Comparison of ENCODE assay signal across 8 mouse cellular contexts in genomic region chr3:83080567-83081055, GRCm38 (mm10). TPM values are rescaled to one million over a fixed set of nuclear protein-coding genes. Genes with fewer than 3 reads are reported as not detected.
DNase-seq lines count a peak whose midpoint lies in the region; ATAC-seq and TF ChIP-seq lines count a peak whose summit lies in the region.

No protein-coding gene starts in this region.

- no peak for TF ChIP-seq POLR2A in lung, adult 2 months (IDR thresholded peaks at IDR 0.05; ENCODE audit: borderline replicate concordance, extremely low read depth, low read depth, low read length)

- H3K9me3 ChIP-seq in forebrain, embryonic 14.5 days (replicated peaks; ENCODE audit: control insufficient read depth, low read length) = no peaks in the 10 kb centered on the region
- no peaks in the 10 kb centered on the region for H3K9me3 ChIP-seq in neural tube, embryonic 13.5 days

- peak overlapping the region; percentile 9; the same call in 1 of the 2 replicates for H3K4me3 ChIP-seq in forebrain, embryonic 14.5 days (ENCODE audit: low read depth, low read length)
- peak overlapping the region; percentile 83 for H3K4me3 ChIP-seq in lung, adult 2 months (replicated peaks; ENCODE audit: extremely low read depth, low read depth, low read length)
- H3K4me3 ChIP-seq in neural tube, embryonic 13.5 days = peak overlapping the region; percentile 17; the same call in 1 of the 2 replicates

- H3K36me3 ChIP-seq in forebrain, embryonic 14.5 days (ENCODE audit: control insufficient read depth, insufficient read depth, low read length) = no peaks in the 10 kb centered on the region
- H3K36me3 ChIP-seq in neural tube, embryonic 13.5 days = no peaks in the 10 kb centered on the region

- no peak overlapping the region for H3K27ac ChIP-seq in forebrain, embryonic 14.5 days (ENCODE audit: low read depth, low read length)
- no peak overlapping the region for H3K27ac ChIP-seq in neural tube, embryonic 13.5 days (replicated peaks)

- H3K9ac ChIP-seq in forebrain, embryonic 14.5 days (ENCODE audit: low read length) = no peak overlapping the region
- H3K9ac ChIP-seq in neural tube, embryonic 13.5 days = 0 out of 2 replicates have a peak overlapping the region, but pooled peaks have one; percentile 22

- H3K27me3 ChIP-seq in forebrain, embryonic 14.5 days (replicated peaks; ENCODE audit: control insufficient read depth, insufficient read depth, low read length) = no peaks in the 10 kb centered on the region
- H3K27me3 ChIP-seq in neural tube, embryonic 13.5 days = no peaks in the 10 kb centered on the region

- H3K4me1 ChIP-seq in forebrain, embryonic 14.5 days (ENCODE audit: control insufficient read depth, insufficient read depth, low read length) = peaks cover 4% of the 10 kb centered on the region
- H3K4me1 ChIP-seq in lung, adult 2 months (ENCODE audit: control insufficient read depth, insufficient read depth, low read length) = peaks cover 3% of the 10 kb centered on the region
- peaks cover 15% of the 10 kb centered on the region for H3K4me1 ChIP-seq in neural tube, embryonic 13.5 days (replicated peaks)

- WGBS in forebrain, embryonic 14.5 days = 4% methylated on average over 11 of the region's 11 CpGs
- 3% methylated on average over 11 of the region's 11 CpGs for WGBS in lung, adult 2 months
- 4% methylated on average over 11 of the region's 11 CpGs for WGBS in neural tube, embryonic 13.5 days

- DNase-seq in Muller cell, postnatal 12 days (ENCODE audit: inconsistent ontology term) = peak; percentile 78
- peak; percentile 36 for DNase-seq in c-Kit-positive CD71-positive TER-119-positive erythroid progenitor cells, embryonic 14.5 days (ENCODE audit: low spot score)
- peak; percentile 70 for DNase-seq in forebrain, embryonic 14.5 days (ENCODE audit: low spot score)
- peak; percentile 25 to 77 for DNase-seq in layer of hippocampus, adult 18-20 months (ENCODE audit: low spot score in 2 of 2)
- peak; percentile 79 for DNase-seq in lung, adult 2 months
- peak; percentile 55 for DNase-seq in thymus, postnatal 25 days

- ATAC-seq in forebrain, embryonic 14.5 days = peak; percentile 68; the same call in 1 of the 2 replicates
- ATAC-seq in hematopoietic stem cell, adult 5-6 weeks (replicated peaks in 1 of 2; ENCODE audit: insufficient read depth in 1 of 2, low FRiP score in 2 of 2, low TSS enrichment in 1 of 2, low read depth in 1 of 2, poor library complexity in 2 of 2, severe bottlenecking in 2 of 2) = peak; percentile 95 to 99
- peak; percentile 34 for ATAC-seq in neural tube, embryonic 13.5 days (ENCODE audit: low read depth)

- H3K4me2 ChIP-seq in forebrain, embryonic 14.5 days (ENCODE audit: low read length) = peak overlapping the region; percentile 42
- H3K4me2 ChIP-seq in neural tube, embryonic 13.5 days = peak overlapping the region; percentile 53

- TF ChIP-seq CTCF in lung, adult 2 months (IDR thresholded peaks at IDR 0.05; ENCODE audit: insufficient read depth, low read length) = peak; percentile 54

RNA-seq across cellular contexts. Expression of gene Plrg1, which starts 25.3 kb away (rescaled TPM):
- 140 and 145 TPM in 2 replicates for polyA plus RNA-seq in forebrain, embryonic 14.5 days (2014; fragmentation: Nextera tagmentation; extraction: Ambion mirVana)
- total RNA-seq in hematopoietic stem cell, adult 5-6 weeks (2017) = 76.7 and 87.0 TPM in 2 replicates
- total RNA-seq in layer of hippocampus, adult 18-20 months (2021) = 10 to 100 TPM; 51.3 to 56.5 TPM
- 29.6 and 41.1 TPM in 2 replicates for polyA plus RNA-seq in lung, adult 2 months (2012; rRNA removed)
- 109 and 110 TPM in 2 replicates for polyA plus RNA-seq in neural tube, embryonic 13.5 days (2015; fragmentation: Nextera tagmentation; extraction: Ambion mirVana)

RNA-seq across cellular contexts. Expression of gene Fgb, which starts 30.9 kb away (rescaled TPM):
- polyA plus RNA-seq in forebrain, embryonic 14.5 days (2014; fragmentation: Nextera tagmentation; extraction: Ambion mirVana) = not detected in 2 replicates
- not detected in 2 replicates for total RNA-seq in hematopoietic stem cell, adult 5-6 weeks (2017)
- total RNA-seq in layer of hippocampus, adult 18-20 months (2021) = not detected
- 0.10 and 0.24 TPM in 2 replicates for polyA plus RNA-seq in lung, adult 2 months (2012; rRNA removed)
- polyA plus RNA-seq in neural tube, embryonic 13.5 days (2015; fragmentation: Nextera tagmentation; extraction: Ambion mirVana) = 0.07 and 0.08 TPM in 2 replicates

RNA-seq across cellular contexts. Expression of gene Dchs2, which starts 47.1 kb away (rescaled TPM):
- 0.27 and 0.45 TPM in 2 replicates for polyA plus RNA-seq in forebrain, embryonic 14.5 days (2014; fragmentation: Nextera tagmentation; extraction: Ambion mirVana)
- not detected in 2 replicates for total RNA-seq in hematopoietic stem cell, adult 5-6 weeks (2017)
- total RNA-seq in layer of hippocampus, adult 18-20 months (2021) = 1 to 10 TPM; 3.9 to 4.5 TPM
- polyA plus RNA-seq in lung, adult 2 months (2012; rRNA removed) = 0.24 and 0.38 TPM in 2 replicates
- 0.77 and 0.90 TPM in 2 replicates for polyA plus RNA-seq in neural tube, embryonic 13.5 days (2015; fragmentation: Nextera tagmentation; extraction: Ambion mirVana)

RNA-seq across cellular contexts. Expression of gene Fga, which starts 54.7 kb away (rescaled TPM):
- polyA plus RNA-seq in forebrain, embryonic 14.5 days (2014; fragmentation: Nextera tagmentation; extraction: Ambion mirVana) = not detected in 2 replicates
- total RNA-seq in hematopoietic stem cell, adult 5-6 weeks (2017) = not detected in 2 replicates
- not detected for total RNA-seq in layer of hippocampus, adult 18-20 months (2021)
- polyA plus RNA-seq in lung, adult 2 months (2012; rRNA removed) = 0.23 and 0.66 TPM in 2 replicates
- 0.35 TPM in 1 of 2 replicates, not detected in the other for polyA plus RNA-seq in neural tube, embryonic 13.5 days (2015; fragmentation: Nextera tagmentation; extraction: Ambion mirVana)

Comparison
In these comparisons a context has a peak if more than half of its experiments do, and no peak if none do; other contexts are left out.
1. ATAC-seq: peak in every context shown above with its lines; median percentile 97 in hematopoietic stem cell, adult 5-6 weeks; 68 in forebrain, embryonic 14.5 days; 34 in neural tube, embryonic 13.5 days.
2. H3K4me3 ChIP-seq: peak in every context shown above with its lines; median percentile 83 in lung, adult 2 months; 17 in neural tube, embryonic 13.5 days; 9 in forebrain, embryonic 14.5 days.